In genomic region chr7:118763939-118764338, GRCm38 (mm10) we compare ENCODE assay signal across 23 mouse cellular contexts. TPM values are rescaled to one million over a fixed set of nuclear protein-coding genes. Genes with fewer than 3 reads are reported as not detected.
DNase-seq lines count a peak whose midpoint lies in the region; ATAC-seq and TF ChIP-seq lines count a peak whose summit lies in the region.
"Had no signal": no experiment of that assay in that cellular context is flagged by ENCODE, and none has a peak within 500 bp of the region (broad histone marks: within the 10 kb centered on the region; RNA-seq: fewer than 3 reads in every experiment).

No protein-coding gene starts in this region.

- peak; percentile 93 for DNase-seq in heart, adult 11 months
- DNase-seq in heart, adult 2 months = no peak
- peak; percentile 50 for DNase-seq in kidney, adult 2 months
- no peak for DNase-seq in kidney, postnatal 14 days
- DNase-seq in kidney, postnatal 0 days (ENCODE audit: low spot score) = no peak
- DNase-seq in yolk sac, embryonic 10.5 days (ENCODE audit: low spot score) = peak; percentile 53
- no peak for DNase-seq in liver
- DNase-seq in testis, postnatal 14 days (ENCODE audit: low spot score) = no peak
- DNase-seq: adrenal gland, postnatal 10 days; adrenal gland, postnatal 36 days; cerebellum, adult 2 months; cerebellum, adult 9-11 months; cerebellum, postnatal 25 days; forebrain, postnatal 0 days; gastrocnemius, postnatal 25 days had no signal

- H3K27me3 ChIP-seq in heart, adult 2 months (ENCODE audit: control insufficient read depth, insufficient read depth, low read length) = no peaks in the 10 kb centered on the region
- no peaks in the 10 kb centered on the region for H3K27me3 ChIP-seq in kidney, adult 2 months (replicated peaks; ENCODE audit: control insufficient read depth, insufficient read depth, low read length)
- H3K27me3 ChIP-seq in kidney, postnatal 0 days (ENCODE audit: insufficient read depth, low read length) = no peaks in the 10 kb centered on the region
- H3K27me3 ChIP-seq: embryonic facial prominence, embryonic 12.5 days; embryonic facial prominence, embryonic 15.5 days; hindbrain, embryonic 12.5 days; Patski had no signal

- H3K9me3 ChIP-seq in kidney, postnatal 0 days (replicated peaks; ENCODE audit: low read length) = no peaks in the 10 kb centered on the region
- H3K9me3 ChIP-seq: embryonic facial prominence, embryonic 12.5 days; embryonic facial prominence, embryonic 15.5 days; G1E; hindbrain, embryonic 12.5 days had no signal

- peak; percentile 61; the same call in 1 of the 2 replicates for ATAC-seq in kidney, postnatal 0 days (replicated peaks; ENCODE audit: low FRiP score, low read depth)
- ATAC-seq: forebrain, embryonic 14.5 days; forebrain, postnatal 0 days; hindbrain, embryonic 16.5 days; Patski had no signal

- no peak overlapping the region for H3K27ac ChIP-seq in heart, adult 2 months
- no peak overlapping the region for H3K27ac ChIP-seq in kidney, adult 2 months (ENCODE audit: insufficient read depth, low read depth, low read length)
- H3K27ac ChIP-seq in kidney, postnatal 0 days = no peak overlapping the region
- H3K27ac ChIP-seq: embryonic facial prominence, embryonic 12.5 days; embryonic facial prominence, embryonic 15.5 days; hindbrain, embryonic 12.5 days had no signal

- no peaks in the 10 kb centered on the region for H3K36me3 ChIP-seq in heart, adult 2 months (ENCODE audit: control insufficient read depth, insufficient read depth, low read length)
- H3K36me3 ChIP-seq in kidney, adult 2 months (ENCODE audit: control insufficient read depth, insufficient read depth, low read length) = no peaks in the 10 kb centered on the region
- H3K36me3 ChIP-seq in kidney, postnatal 0 days (ENCODE audit: insufficient read depth, low read length) = peaks cover 24% of the 10 kb centered on the region; the same call in 1 of the 2 replicates

- no peaks in the 10 kb centered on the region for H3K79me2 ChIP-seq in heart, adult 2 months (replicated peaks; ENCODE audit: control insufficient read depth, insufficient read depth, low read length)

- no peak for TF ChIP-seq POLR2A in heart, adult 2 months (IDR thresholded peaks at IDR 0.05; ENCODE audit: insufficient read depth, low read depth, low read length)
- TF ChIP-seq POLR2A in kidney, adult 2 months (IDR thresholded peaks at IDR 0.05; ENCODE audit: low read depth, low read length) = no peak

- TF ChIP-seq CTCF in heart, adult 2 months (IDR thresholded peaks at IDR 0.05) = no peak
- TF ChIP-seq CTCF in kidney, adult 2 months (conservative IDR thresholded peaks at IDR 0.05; ENCODE audit: insufficient read depth, insufficient read length, low read depth, low read length) = no peak
- TF ChIP-seq CTCF in kidney, postnatal 0 days (IDR thresholded peaks at IDR 0.05; ENCODE audit: low read depth) = no peak

- intact Hi-C loops in heart, adult 2 months (cut with DNase I) = loop anchor here (10.0 kb wide), 1 partner anchor 751 kb away; the partner anchor contains the start of gene Acsm5

- H3K4me2 ChIP-seq in kidney, postnatal 0 days (ENCODE audit: low read length) = no peak overlapping the region
- H3K4me2 ChIP-seq: embryonic facial prominence, embryonic 12.5 days; embryonic facial prominence, embryonic 15.5 days; heart, embryonic 11.5 days; hindbrain, embryonic 12.5 days had no signal

- H3K4me3 ChIP-seq in heart, adult 2 months = no peak overlapping the region
- no peak overlapping the region for H3K4me3 ChIP-seq in kidney, adult 2 months (ENCODE audit: insufficient read depth, low read depth, low read length)
- H3K4me3 ChIP-seq in kidney, postnatal 0 days (replicated peaks; ENCODE audit: low read depth, low read length) = no peak overlapping the region
- H3K4me3 ChIP-seq: embryonic facial prominence, embryonic 12.5 days; embryonic facial prominence, embryonic 15.5 days; hindbrain, embryonic 12.5 days had no signal

- 91% methylated on average over 11 of the region's 11 CpGs for WGBS in heart, adult 2 months
- 69% methylated on average over 11 of the region's 11 CpGs for WGBS in kidney, adult 2 months
- WGBS in kidney, postnatal 0 days = 87% methylated on average over 11 of the region's 11 CpGs

- peaks cover 1% of the 10 kb centered on the region for H3K4me1 ChIP-seq in heart, adult 2 months (ENCODE audit: control insufficient read depth, insufficient read depth, low read length)
- peaks cover 8% of the 10 kb centered on the region for H3K4me1 ChIP-seq in kidney, adult 2 months (ENCODE audit: control insufficient read depth, insufficient read depth, low read length)
- no peaks in the 10 kb centered on the region for H3K4me1 ChIP-seq in kidney, postnatal 0 days (replicated peaks; ENCODE audit: insufficient read depth, low read length)
- H3K4me1 ChIP-seq: embryonic facial prominence, embryonic 12.5 days had no signal

- no peak for TF ChIP-seq EP300 in heart, adult 2 months (IDR thresholded peaks at IDR 0.05; ENCODE audit: insufficient read depth, low read depth, low read length)

- no peak overlapping the region for H3K9ac ChIP-seq in heart, adult 2 months (ENCODE audit: low read depth, low read length)
- H3K9ac ChIP-seq in kidney, postnatal 0 days (ENCODE audit: low read depth, low read length) = no peak overlapping the region
- H3K9ac ChIP-seq: embryonic facial prominence, embryonic 12.5 days; embryonic facial prominence, embryonic 15.5 days; forebrain, postnatal 0 days; hindbrain, embryonic 12.5 days had no signal

RNA-seq across cellular contexts. Expression of gene Vps35l, which starts 23.9 kb away (rescaled TPM):
- 10 to 100 TPM; 21.0 to 21.7 TPM for total RNA-seq in heart, adult 2 months (2021)
- polyA plus RNA-seq in heart, adult 2 months (2012; rRNA removed) = 26.5 and 30.2 TPM in 2 replicates
- 52.4 and 58.3 TPM in 2 replicates for polyA plus RNA-seq in kidney, adult 2 months (2012; rRNA removed)
- polyA plus RNA-seq in kidney, postnatal 0 days (2015; fragmentation: Nextera tagmentation; extraction: Ambion mirVana) = 59.0 and 63.9 TPM in 2 replicates

RNA-seq across cellular contexts. Expression of gene Ccp110, which starts 51.6 kb away (rescaled TPM):
- total RNA-seq in heart, adult 2 months (2021) = 1 to 10 TPM; 1.5 to 1.6 TPM
- 1.4 and 2.0 TPM in 2 replicates for polyA plus RNA-seq in heart, adult 2 months (2012; rRNA removed)
- 2.5 and 2.9 TPM in 2 replicates for polyA plus RNA-seq in kidney, adult 2 months (2012; rRNA removed)
- polyA plus RNA-seq in kidney, postnatal 0 days (2015; fragmentation: Nextera tagmentation; extraction: Ambion mirVana) = 6.8 and 8.1 TPM in 2 replicates

RNA-seq across cellular contexts. Expression of gene Gde1, which starts 58.4 kb away (rescaled TPM):
- 10 to 100 TPM; 30.2 to 34.5 TPM for total RNA-seq in heart, adult 2 months (2021)
- polyA plus RNA-seq in heart, adult 2 months (2012; rRNA removed) = 54.9 and 62.8 TPM in 2 replicates
- polyA plus RNA-seq in kidney, adult 2 months (2012; rRNA removed) = 172 and 193 TPM in 2 replicates
- polyA plus RNA-seq in kidney, postnatal 0 days (2015; fragmentation: Nextera tagmentation; extraction: Ambion mirVana) = 139 and 148 TPM in 2 replicates

Comparison
In these comparisons a context has a peak if more than half of its experiments do, and no peak if none do; other contexts are left out.
1. DNase-seq: peak in heart, adult 11 months (single experiment), kidney, adult 2 months (single experiment) and yolk sac, embryonic 10.5 days (single experiment); none in heart, adult 2 months (0 of 2), kidney, postnatal 14 days (single experiment), kidney, postnatal 0 days (single experiment), liver (single experiment) and testis, postnatal 14 days (single experiment).